Mouse (Mus musculus) thymus, adult 18-20 months (tissue): ENCODE results near the gene Rac1.
"Not testable (repeated sequence)": the region's sequence is repeated elsewhere in the genome, so short reads cannot be mapped to it uniquely, and the experiment has no call there.

Experiments
- DNase-seq, 2 experiments: peaks; one replicate each; pipeline ENCODE4 v3.0.0; 2022; ENCODE audit warnings: mixed read lengths in 2 of 2

The Rac1 gene

GRCm38 (mm10) chr5:143525454-143526225 lies 2.2 kb downstream of the Rac1 start:
- DNase-seq, result no peak

- DNase-seq, result no peak
Observed at GRCm38 (mm10) chr5:143522882-143523281, 5.0 kb downstream of the Rac1 start.

- no peak for DNase-seq
Observed at GRCm38 (mm10) chr5:143520415-143520814, 7.4 kb downstream of the Rac1 start.

- DNase-seq, result no peak
Observed at GRCm38 (mm10) chr5:143518045-143518591, 9.7 kb downstream of the Rac1 start.

- no peak for DNase-seq
Observed at GRCm38 (mm10) chr5:143517436-143517835, 10.4 kb downstream of the Rac1 start.

DNA sequence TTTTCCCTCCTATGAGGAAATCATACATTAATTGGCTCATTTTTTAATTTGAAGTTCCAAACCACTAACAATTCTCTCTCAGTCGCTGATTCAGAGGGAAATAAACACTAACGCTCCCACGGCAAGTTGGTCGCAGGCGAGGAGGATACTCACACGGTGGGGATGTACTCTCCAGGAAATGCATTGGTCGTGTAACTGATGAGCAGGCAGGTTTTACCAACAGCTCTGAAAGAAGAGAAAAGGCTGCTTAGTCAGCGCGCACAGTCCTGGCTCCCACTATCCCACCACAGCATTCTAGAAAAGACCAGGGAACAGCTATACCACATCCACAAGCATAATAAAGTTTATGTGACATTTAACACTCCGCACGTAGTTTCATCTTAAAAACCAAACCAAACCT lies 10.8 kb downstream of the Rac1 start:
- no peak for DNase-seq

- no peak for DNase-seq
Observed at GRCm38 (mm10) chr5:143514878-143515277, 13.0 kb downstream of the Rac1 start.

DNA sequence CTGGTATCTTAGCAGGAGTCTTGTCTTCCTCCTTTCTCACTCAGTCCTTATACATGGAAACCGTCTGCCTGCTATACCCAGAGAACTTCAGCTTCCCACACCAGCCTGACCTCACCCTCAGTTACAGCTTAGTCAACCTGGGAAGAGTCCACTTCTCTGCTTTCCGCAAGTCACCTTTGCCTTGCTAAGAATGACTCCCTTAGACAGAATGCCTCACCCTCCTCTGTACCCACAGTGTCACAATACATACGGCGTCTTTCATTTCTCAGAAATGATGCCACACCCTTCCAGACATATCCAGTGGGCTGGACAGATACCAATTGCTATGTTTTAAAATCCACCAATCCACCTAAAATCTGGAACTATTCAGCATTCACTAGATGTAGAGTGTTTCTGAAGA lies 15.5 kb downstream of the Rac1 start:
- DNase-seq, result no peak

- DNase-seq, result no peak
Observed at GRCm38 (mm10) chr5:143511577-143511976, 16.3 kb downstream of the Rac1 start.

DNA sequence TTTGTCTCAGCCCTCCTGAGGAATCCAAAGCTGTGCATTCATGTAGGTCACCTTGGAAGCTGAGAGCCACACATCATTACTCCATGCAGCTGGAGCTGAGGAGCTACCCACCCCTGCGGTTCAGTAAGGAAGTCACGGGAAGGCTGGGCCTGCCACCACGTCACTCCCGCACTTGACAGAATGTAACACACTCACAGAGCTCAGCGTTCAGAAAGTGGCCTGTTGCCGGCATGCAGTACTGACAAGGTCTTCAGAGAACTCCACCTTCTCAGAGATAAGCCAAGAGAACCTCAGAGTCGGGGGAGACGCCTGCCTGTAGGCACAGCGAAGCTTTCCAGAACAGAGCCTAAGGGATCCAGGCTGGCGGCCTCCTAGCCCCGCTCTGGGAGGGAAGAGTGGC lies 18.1 kb downstream of the Rac1 start:
- no peak for DNase-seq

GRCm38 (mm10) chr5:143509294-143509693 lies 18.5 kb downstream of the Rac1 start:
- DNase-seq, result no peak

DNA sequence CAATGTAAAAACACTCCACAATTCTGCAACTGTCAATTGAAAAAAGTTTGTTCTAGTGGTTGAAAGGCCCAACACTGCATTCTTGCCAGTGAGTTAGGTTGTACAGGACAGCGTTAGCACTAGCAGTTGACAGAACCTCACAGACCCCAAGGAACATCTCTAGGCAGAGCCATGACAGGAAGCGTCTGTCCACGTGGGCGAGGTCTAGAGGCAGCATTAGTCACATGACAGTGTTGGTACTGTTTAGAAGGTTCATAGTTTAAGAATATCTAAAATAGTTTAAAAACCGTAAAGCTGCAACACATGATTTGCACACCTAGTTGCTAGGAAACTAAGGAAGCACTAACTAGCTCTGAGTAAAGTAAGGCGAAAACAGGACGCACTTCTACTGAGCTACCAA lies 22.3 kb downstream of the Rac1 start:
- no peak for DNase-seq

GRCm38 (mm10) chr5:143505056-143505455 lies 22.8 kb downstream of the Rac1 start:
- no peak for DNase-seq

GRCm38 (mm10) chr5:143504453-143504852 lies 23.4 kb downstream of the Rac1 start:
- DNase-seq, result no peak

GRCm38 (mm10) chr5:143503740-143504139 lies 24.1 kb downstream of the Rac1 start:
- DNase-seq, result no peak

DNA sequence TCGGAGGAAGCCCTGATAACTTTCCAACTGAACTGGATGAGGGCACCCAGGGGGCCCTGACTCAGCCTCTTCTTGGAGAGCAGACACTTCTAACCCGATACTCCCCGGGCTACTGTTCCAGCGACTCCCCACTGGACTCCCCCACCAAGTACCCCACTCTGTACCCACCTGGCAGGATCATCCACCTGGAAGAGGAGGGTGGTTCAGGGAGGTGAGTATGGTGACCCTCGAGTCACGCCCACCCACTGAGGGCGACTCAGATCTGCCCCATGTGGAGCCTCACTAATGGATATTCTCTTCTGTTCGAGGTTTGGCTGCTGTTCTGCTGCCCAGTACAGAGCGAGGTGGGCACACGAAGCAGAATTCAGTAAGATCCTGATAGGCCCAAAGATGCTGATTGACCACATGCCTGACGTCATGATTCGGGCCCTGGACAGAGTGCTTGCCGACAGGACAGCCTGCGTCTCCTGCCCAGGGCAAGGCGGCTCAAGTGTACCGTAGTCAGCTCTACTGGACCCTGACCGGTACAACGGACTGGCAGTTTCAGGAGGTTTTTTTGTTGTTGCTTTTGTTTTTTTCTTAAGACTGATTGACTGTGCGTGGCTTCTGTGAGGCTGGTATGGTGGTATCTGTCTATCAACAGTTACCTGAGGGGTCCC lies 24.8 kb downstream of the Rac1 start:
- no peak for DNase-seq

DNA sequence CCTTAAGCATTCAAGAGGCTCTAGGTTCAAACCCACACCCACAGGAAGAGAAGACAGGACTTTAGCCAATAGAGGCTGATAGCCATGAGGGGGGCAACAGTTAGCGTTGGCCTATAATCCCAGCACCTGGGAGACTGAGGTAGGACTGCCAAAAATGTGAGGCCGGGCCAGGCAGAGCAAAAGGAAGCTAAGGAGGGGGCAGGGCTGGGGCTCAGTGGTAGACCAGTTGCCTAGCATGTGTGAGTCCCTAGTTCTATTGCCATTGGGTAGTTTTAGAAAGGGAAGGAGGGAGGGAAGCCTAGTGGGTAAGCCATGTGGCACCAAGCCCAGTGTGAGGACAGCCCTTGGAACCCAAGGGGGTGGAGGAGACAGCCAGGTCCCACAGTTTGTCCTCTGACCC lies 26.2 kb downstream of the Rac1 start:
- DNase-seq, result no peak

- no peak for DNase-seq
Observed at GRCm38 (mm10) chr5:143501140-143501539, 26.7 kb downstream of the Rac1 start.

GRCm38 (mm10) chr5:143500711-143501110 lies 27.1 kb downstream of the Rac1 start:
- not testable (repeated sequence) for DNase-seq

DNA sequence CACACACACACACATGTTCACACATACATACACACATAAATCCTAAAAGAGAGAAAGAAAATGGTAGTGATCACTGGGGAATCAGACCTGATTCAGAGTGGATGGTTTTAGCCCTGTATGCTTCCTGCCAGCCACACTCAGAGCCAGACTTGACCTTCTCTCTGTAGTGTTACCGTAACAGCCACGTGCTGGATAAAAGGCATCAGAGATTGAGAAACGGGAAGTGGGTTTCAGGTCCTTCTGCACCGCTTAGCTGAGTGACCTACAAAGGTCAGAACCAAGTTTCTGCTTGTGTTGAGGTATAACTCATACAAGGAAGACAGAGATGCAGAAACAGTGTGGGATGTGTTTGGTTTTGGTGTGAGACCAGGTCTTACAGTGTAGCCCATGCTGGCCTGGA lies 28.1 kb downstream of the Rac1 start:
- DNase-seq, result no peak

DNA sequence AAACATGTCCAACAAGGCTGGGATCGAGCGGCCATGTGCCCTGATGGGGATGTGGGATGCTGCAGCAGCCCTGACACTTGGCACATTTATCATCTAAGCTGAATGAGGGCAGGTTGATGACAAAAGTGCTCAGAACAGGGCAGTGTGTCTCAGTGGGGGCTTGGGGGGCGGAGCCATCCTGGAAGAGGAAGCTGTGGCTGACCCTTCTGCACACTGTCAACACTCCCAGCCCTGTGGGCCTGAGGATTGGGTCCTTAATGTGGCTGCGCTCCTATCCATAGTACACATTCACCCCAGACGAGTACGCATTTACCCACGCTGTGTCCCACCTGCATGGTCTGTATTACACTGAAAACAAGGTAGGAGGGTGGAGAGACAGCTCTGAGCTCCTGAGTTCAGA lies 28.6 kb downstream of the Rac1 start:
- no peak for DNase-seq

DNA sequence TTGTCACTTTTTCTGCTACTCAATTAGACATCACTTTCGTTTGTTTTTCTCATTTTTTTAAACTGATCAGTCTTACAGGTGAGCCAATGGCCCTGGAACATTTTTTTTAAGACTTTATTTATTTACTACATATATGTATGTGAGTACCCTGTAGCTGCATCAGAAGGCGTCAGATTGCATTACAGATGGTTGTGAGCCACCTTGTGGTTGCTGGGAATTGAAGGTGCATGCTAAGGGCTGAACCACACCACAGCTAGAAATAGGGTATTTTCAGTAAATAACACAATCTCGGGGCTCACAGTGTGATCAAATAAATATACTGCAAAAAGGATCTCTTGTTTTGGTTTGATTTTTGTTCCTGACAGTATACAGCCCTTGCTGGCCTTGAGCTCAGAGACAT lies 30.4 kb downstream of the Rac1 start:
- no peak for DNase-seq

- DNase-seq, result no peak
Observed at GRCm38 (mm10) chr5:143495708-143496107, 32.1 kb downstream of the Rac1 start.

DNA sequence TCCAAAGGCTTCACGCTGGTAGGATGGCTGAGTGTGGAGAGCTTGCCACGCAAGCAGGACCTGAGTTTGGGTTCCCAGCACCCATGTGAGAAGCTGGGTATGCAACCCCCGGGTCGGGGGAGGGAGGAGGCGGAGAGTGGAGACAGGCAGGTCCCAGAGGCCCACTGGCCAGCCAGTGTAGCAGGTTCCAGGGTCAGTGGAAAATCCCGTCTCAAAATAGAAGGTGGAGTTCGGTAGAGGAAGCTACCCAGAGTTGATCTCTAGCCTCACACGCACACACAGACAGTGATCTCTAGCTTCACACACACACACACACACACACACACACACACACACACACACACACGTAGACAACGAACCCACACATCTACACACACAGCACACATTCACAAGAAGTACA lies 34.7 kb downstream of the Rac1 start:
- DNase-seq, result no peak
